Mouse (Mus musculus): ENCODE measurements around the gene Astn2. TPM values are rescaled to one million over a fixed set of nuclear protein-coding genes. Genes with fewer than 3 reads are reported as not detected.

Astn2 gene
- polyA plus RNA-seq, 1 experiment from 2014 or later: 0.15 TPM

GRCm38 (mm10) chr4:66043014-66043672 lies 361.3 kb downstream of the Astn2 start:
- WGBS: 80% methylated on average over 3 of the region's 3 CpGs
- no peaks in the 10 kb centered on the region for H3K36me3 ChIP-seq
- no peaks in the 10 kb centered on the region for H3K27me3 ChIP-seq (replicated peaks)
- no peak overlapping the region for H3K27ac ChIP-seq (ENCODE audit: poor library complexity, severe bottlenecking)
- no peak overlapping the region for H3K9ac ChIP-seq
- no peak overlapping the region for H3K4me3 ChIP-seq
- no peaks in the 10 kb centered on the region for H3K4me1 ChIP-seq (replicated peaks)
- H3K4me2 ChIP-seq: no peak overlapping the region
- H3K9me3 ChIP-seq (replicated peaks): no peaks in the 10 kb centered on the region
- ATAC-seq (ENCODE audit: insufficient number of reproducible peaks, low FRiP score): no peak

- Histone ChIP-seq H3K36me3 (no peaks in the 10 kb centered on the region), H3K4me3 (no peak overlapping the region), H3K9ac (no peak overlapping the region), H3K9me3 (replicated peaks) (no peaks in the 10 kb centered on the region), H3K4me1 (replicated peaks) (no peaks in the 10 kb centered on the region), H3K4me2 (no peak overlapping the region), H3K27me3 (replicated peaks) (no peaks in the 10 kb centered on the region), H3K27ac (ENCODE audit: poor library complexity, severe bottlenecking) (no peak overlapping the region)
- 66% methylated on average over 3 of the region's 3 CpGs for WGBS
- no peak for ATAC-seq (ENCODE audit: insufficient number of reproducible peaks, low FRiP score)
These were observed 370.6 kb downstream of the Astn2 start for GRCm38 (mm10) chr4:66033826-66034225.

GRCm38 (mm10) chr4:66031320-66031870 lies 373.0 kb downstream of the Astn2 start:
- Histone ChIP-seq H3K4me3 (no peak overlapping the region), H3K36me3 (no peaks in the 10 kb centered on the region), H3K4me2 (no peak overlapping the region), H3K27me3 (replicated peaks) (no peaks in the 10 kb centered on the region), H3K27ac (ENCODE audit: poor library complexity, severe bottlenecking) (no peak overlapping the region), H3K4me1 (replicated peaks) (no peaks in the 10 kb centered on the region), H3K9me3 (replicated peaks) (no peaks in the 10 kb centered on the region), H3K9ac (no peak overlapping the region)
- no peak for ATAC-seq (ENCODE audit: insufficient number of reproducible peaks, low FRiP score)
- 53% methylated on average over 9 of the region's 9 CpGs for WGBS

- no peaks in the 10 kb centered on the region for H3K36me3 ChIP-seq
- no peak overlapping the region for H3K4me3 ChIP-seq
- no peaks in the 10 kb centered on the region for H3K9me3 ChIP-seq (replicated peaks)
- ATAC-seq (ENCODE audit: insufficient number of reproducible peaks, low FRiP score): no peak
- no peaks in the 10 kb centered on the region for H3K27me3 ChIP-seq (replicated peaks)
- no peak overlapping the region for H3K27ac ChIP-seq (ENCODE audit: poor library complexity, severe bottlenecking)
- H3K9ac ChIP-seq: no peak overlapping the region
- no peak overlapping the region for H3K4me2 ChIP-seq
- 81% methylated on average over 4 of the region's 4 CpGs for WGBS
- no peaks in the 10 kb centered on the region for H3K4me1 ChIP-seq (replicated peaks)
These were observed 374.5 kb downstream of the Astn2 start for GRCm38 (mm10) chr4:66029901-66030300.

GRCm38 (mm10) chr4:66027866-66028265 lies 376.5 kb downstream of the Astn2 start:
- Histone ChIP-seq H3K27ac (ENCODE audit: poor library complexity, severe bottlenecking) (no peak overlapping the region), H3K4me2 (no peak overlapping the region), H3K9me3 (replicated peaks) (no peaks in the 10 kb centered on the region), H3K9ac (no peak overlapping the region), H3K4me3 (no peak overlapping the region), H3K4me1 (replicated peaks) (no peaks in the 10 kb centered on the region), H3K36me3 (no peaks in the 10 kb centered on the region), H3K27me3 (replicated peaks) (no peaks in the 10 kb centered on the region)
- WGBS: 66% methylated on average over 1 of the region's 1 CpGs
- ATAC-seq (ENCODE audit: insufficient number of reproducible peaks, low FRiP score): no peak

- 38% methylated on average over 8 of the region's 8 CpGs for WGBS
- no peaks in the 10 kb centered on the region for H3K9me3 ChIP-seq (replicated peaks)
- H3K27ac ChIP-seq (ENCODE audit: poor library complexity, severe bottlenecking): peak overlapping the region; percentile 84
- no peak overlapping the region for H3K9ac ChIP-seq
- no peaks in the 10 kb centered on the region for H3K4me1 ChIP-seq (replicated peaks)
- H3K4me2 ChIP-seq: peak overlapping the region; percentile 22
- no peak overlapping the region for H3K4me3 ChIP-seq
- H3K27me3 ChIP-seq (replicated peaks): no peaks in the 10 kb centered on the region
- ATAC-seq (ENCODE audit: insufficient number of reproducible peaks, low FRiP score): peak; percentile 55; the same call in 1 of the 2 replicates
- no peaks in the 10 kb centered on the region for H3K36me3 ChIP-seq
These were observed 378.9 kb downstream of the Astn2 start for GRCm38 (mm10) chr4:66025393-66026062.

GRCm38 (mm10) chr4:66002936-66003335 lies 401.5 kb downstream of the Astn2 start:
- no peak overlapping the region for H3K9ac ChIP-seq
- no peaks in the 10 kb centered on the region for H3K4me1 ChIP-seq (replicated peaks)
- no peaks in the 10 kb centered on the region for H3K36me3 ChIP-seq
- no peaks in the 10 kb centered on the region for H3K27me3 ChIP-seq (replicated peaks)
- no peak for ATAC-seq (ENCODE audit: insufficient number of reproducible peaks, low FRiP score)
- H3K4me3 ChIP-seq: no peak overlapping the region
- H3K9me3 ChIP-seq (replicated peaks): no peaks in the 10 kb centered on the region
- H3K27ac ChIP-seq (ENCODE audit: poor library complexity, severe bottlenecking): no peak overlapping the region
- no peak overlapping the region for H3K4me2 ChIP-seq

GRCm38 (mm10) chr4:65983643-65984042 lies 420.8 kb downstream of the Astn2 start:
- Histone ChIP-seq H3K4me3 (no peak overlapping the region), H3K9ac (no peak overlapping the region), H3K27me3 (replicated peaks) (no peaks in the 10 kb centered on the region), H3K4me1 (replicated peaks) (no peaks in the 10 kb centered on the region), H3K9me3 (replicated peaks) (no peaks in the 10 kb centered on the region), H3K36me3 (no peaks in the 10 kb centered on the region), H3K4me2 (no peak overlapping the region), H3K27ac (ENCODE audit: poor library complexity, severe bottlenecking) (no peak overlapping the region)
- 77% methylated on average over 2 of the region's 2 CpGs for WGBS
- no peak for ATAC-seq (ENCODE audit: insufficient number of reproducible peaks, low FRiP score)

GRCm38 (mm10) chr4:65982882-65983281 lies 421.5 kb downstream of the Astn2 start:
- no peaks in the 10 kb centered on the region for H3K36me3 ChIP-seq
- H3K4me2 ChIP-seq: no peak overlapping the region
- 53% methylated on average over 4 of the region's 4 CpGs for WGBS
- no peaks in the 10 kb centered on the region for H3K4me1 ChIP-seq (replicated peaks)
- H3K27me3 ChIP-seq (replicated peaks): no peaks in the 10 kb centered on the region
- no peak overlapping the region for H3K27ac ChIP-seq (ENCODE audit: poor library complexity, severe bottlenecking)
- no peak for ATAC-seq (ENCODE audit: insufficient number of reproducible peaks, low FRiP score)
- no peaks in the 10 kb centered on the region for H3K9me3 ChIP-seq (replicated peaks)
- H3K9ac ChIP-seq: no peak overlapping the region
- H3K4me3 ChIP-seq: no peak overlapping the region

- Histone ChIP-seq H3K9ac (no peak overlapping the region), H3K4me3 (no peak overlapping the region), H3K36me3 (no peaks in the 10 kb centered on the region), H3K9me3 (replicated peaks) (no peaks in the 10 kb centered on the region), H3K4me1 (replicated peaks) (no peaks in the 10 kb centered on the region), H3K27me3 (replicated peaks) (no peaks in the 10 kb centered on the region), H3K4me2 (no peak overlapping the region), H3K27ac (ENCODE audit: poor library complexity, severe bottlenecking) (no peak overlapping the region)
- ATAC-seq (ENCODE audit: insufficient number of reproducible peaks, low FRiP score): no peak
- whole genome bisulfite sequencing: 69% methylated on average over 3 of the region's 3 CpGs
These were observed 428.2 kb downstream of the Astn2 start for GRCm38 (mm10) chr4:65976251-65976650.

- Histone ChIP-seq H3K4me3 (no peak overlapping the region), H3K4me2 (no peak overlapping the region), H3K9me3 (replicated peaks) (no peaks in the 10 kb centered on the region), H3K27me3 (replicated peaks) (no peaks in the 10 kb centered on the region), H3K4me1 (replicated peaks) (no peaks in the 10 kb centered on the region), H3K9ac (no peak overlapping the region), H3K27ac (ENCODE audit: poor library complexity, severe bottlenecking) (no peak overlapping the region), H3K36me3 (no peaks in the 10 kb centered on the region)
- WGBS: 82% methylated on average over 1 of the region's 1 CpGs
- ATAC-seq (ENCODE audit: insufficient number of reproducible peaks, low FRiP score): no peak
These were observed 432.0 kb downstream of the Astn2 start for GRCm38 (mm10) chr4:65972395-65972794.

All from heart, embryonic 12.5 days (tissue).